Mouse (Mus musculus) NIH3T3 (cell line): Measurements from ENCODE around the gene Cnn1.
"Not testable (repeated sequence)": the region's sequence is repeated elsewhere in the genome, so short reads cannot be mapped to it uniquely, and the experiment has no call there.

Experiments
- DNase-seq: peaks from one replicate; pipeline ENCODE4 v3.0.0-alpha.2; 2012; ENCODE audit warnings: low read depth

The Cnn1 gene

DNA sequence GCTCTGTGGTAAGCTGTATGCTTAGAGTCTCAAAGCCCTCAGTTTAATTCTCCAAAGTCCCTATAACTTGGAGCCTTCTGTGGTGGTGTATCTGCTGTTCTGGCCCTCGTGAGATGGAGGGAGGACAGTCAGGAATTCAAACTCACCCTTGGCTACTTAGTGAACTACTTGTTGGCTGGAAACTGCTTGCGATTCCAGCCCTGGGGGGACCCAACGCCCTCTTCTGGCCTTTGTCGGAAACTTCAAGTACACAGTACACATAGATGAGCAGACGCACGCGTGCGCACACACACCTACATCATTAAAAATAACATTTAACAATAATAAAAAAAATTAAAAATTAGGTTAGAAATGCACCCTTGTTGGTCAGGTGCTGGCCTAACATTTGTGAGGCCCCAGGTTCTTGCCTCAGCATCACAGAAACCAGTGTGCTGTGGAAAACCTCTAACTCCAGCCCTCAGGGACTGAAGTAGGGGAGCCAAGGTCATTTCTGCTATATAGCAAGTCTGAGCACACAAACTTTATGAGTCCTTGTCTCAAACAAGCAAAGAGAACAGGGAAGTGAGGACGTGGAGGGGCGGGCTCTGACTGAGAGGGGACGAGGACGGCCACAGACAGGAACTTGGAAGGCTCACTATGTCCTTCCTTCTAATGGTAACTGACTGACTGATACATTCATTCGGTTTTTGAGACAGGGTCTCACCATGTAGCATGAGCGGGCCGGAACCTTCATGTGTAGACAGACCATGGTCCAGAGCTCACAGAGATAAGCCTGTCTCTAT lies 26.4 kb downstream of the Cnn1 start:
- DNase-seq = no peak

GRCm38 (mm10) chr9:22131226-22131981 lies 32.4 kb downstream of the Cnn1 start:
- DNase-seq = peak; percentile 14

- no peak for DNase-seq
Measured at GRCm38 (mm10) chr9:22132220-22132619, 33.2 kb downstream of the Cnn1 start.

DNA sequence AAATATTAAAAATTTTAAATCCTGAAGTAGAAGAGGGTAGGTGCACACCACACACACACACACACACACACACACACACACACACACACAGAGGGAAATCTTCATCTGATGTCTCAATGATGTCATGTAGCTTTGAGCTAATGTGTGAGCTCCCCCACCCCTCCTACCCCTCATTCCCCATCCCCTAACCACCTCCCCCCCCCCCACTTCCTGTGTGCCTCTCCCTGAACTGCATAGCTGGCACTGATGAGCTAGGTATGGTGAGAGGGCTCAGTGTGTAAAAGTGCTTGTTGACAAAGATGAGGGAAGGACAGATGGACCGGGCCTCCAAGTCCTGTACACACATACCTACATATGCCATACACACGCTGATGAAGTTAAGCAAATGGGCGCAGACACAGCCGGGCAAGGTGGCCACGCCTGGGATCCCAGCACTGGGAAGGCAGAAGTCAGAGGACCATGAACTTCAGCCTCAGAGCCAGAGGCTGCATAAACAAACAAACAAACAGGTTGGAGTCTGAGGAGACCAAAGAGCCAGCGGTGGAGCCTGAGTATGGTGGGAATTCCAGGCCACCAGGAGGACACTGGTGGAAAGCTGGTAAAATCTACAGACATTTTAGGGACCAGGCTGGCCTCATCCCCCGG lies 35.4 kb downstream of the Cnn1 start:
- DNase-seq = no peak

DNA sequence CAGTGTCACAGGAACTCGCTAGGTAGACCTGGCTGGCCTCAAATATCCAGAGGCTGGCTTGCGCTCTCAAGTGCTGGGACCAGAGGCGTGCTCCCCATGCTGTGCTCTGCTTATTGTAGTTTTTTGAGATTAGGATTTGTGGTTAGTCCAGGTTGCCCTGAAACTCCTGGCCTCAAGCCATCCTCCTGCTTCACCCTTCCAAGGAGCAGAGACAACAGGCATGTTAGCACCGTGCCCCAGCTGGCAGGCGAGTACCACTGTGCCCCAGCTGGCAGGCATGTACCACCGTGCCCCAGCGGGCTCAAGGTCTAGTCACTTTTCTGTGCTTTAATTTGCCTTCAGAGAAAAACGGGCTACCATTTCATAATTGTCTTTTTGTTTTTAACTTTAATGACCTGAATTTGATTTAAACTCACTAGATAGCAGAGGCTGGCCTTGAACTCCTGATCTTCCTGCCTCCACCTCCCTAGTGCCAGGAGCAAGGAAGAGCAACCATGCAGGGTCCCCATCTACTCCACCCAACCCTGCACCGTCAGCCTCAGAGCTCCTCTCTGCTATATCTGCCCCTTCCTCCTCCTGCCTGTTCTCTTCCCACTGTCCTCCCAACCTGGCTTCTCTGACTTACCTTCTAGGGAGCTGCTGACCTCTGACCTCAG lies 36.1 kb downstream of the Cnn1 start:
- no peak for DNase-seq

DNA sequence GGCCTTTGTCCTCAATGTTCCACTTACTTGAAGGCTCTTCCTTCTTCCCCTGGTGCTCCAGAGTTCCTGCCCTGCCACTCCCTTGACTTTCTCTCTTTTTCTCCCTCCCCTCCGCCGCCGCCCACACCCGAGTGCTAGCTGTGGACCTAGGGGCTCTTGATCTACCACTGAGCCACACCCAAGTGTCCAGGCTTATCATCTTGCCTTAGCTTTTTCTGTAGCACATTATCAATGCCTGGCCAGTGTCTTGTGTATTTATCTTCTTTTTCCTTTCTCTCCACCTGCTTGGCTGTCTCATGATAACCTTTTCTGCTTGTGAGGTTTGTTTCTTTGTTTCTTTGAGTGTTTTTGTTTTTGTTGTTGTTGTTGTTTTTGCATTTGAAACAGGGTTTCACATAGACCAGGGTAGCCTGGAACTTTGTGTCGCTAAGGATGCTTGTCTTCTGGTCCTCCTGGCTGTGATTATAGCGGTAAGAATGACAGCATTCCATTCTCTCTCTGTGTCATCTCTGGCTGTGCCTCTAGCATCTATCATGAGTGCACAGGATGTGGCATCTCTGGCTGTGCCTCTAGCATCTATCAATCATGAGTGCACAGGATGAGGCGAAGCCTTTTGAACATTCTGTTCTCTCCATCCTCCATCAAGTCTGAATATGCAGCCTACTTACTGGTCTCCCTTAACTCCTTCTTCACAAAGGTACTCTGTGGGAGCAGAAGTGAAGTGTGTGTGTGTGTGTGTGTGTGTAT lies 36.8 kb downstream of the Cnn1 start, which contains the start of gene Acp5:
Gene Acp5, minus strand, starts transcription at position 68 of the 747 bp plus-strand sequence.
- no peak for DNase-seq

- DNase-seq = peak; percentile 44
Measured at GRCm38 (mm10) chr9:22136765-22137547, 37.9 kb downstream of the Cnn1 start.

DNA sequence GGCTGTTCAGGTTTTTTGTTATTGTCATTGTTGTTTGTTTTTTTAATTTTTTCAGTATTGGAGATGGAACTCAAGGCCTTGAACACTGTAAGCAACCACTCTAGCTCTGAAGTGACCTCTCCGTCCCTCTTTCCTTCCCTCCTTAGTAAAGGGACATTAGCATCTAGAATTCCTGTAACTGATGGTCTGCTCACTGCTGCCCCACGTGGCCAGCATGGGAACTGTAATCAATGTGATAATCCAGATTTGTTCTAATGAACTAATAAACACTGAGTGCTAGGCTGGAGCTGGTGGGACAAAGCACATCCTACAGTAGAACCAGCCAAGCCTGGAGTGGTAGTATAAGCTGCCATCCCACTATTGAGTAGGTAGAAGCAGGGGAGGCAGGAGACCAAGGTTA lies 39.5 kb downstream of the Cnn1 start:
- DNase-seq = peak; percentile 55

DNA sequence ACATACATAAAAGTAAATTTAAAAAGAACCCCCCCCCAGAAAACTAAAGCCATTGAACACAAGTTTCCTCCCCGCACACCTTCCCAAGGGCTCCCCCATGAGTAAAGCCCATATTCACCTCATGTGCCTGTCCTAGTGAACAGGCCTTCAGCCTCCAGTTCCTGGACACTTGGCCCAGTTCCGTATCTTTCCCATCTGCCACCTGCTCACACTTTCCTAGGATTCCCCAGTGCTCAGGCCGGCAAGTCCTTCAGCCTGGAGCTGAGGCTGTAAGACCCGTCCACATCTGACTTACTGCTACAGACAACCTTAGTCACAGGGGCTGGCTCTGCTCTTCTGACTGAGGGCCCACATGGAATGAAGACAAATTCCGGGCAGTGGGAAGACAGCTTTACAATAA lies 40.7 kb downstream of the Cnn1 start:
- no peak for DNase-seq

DNA sequence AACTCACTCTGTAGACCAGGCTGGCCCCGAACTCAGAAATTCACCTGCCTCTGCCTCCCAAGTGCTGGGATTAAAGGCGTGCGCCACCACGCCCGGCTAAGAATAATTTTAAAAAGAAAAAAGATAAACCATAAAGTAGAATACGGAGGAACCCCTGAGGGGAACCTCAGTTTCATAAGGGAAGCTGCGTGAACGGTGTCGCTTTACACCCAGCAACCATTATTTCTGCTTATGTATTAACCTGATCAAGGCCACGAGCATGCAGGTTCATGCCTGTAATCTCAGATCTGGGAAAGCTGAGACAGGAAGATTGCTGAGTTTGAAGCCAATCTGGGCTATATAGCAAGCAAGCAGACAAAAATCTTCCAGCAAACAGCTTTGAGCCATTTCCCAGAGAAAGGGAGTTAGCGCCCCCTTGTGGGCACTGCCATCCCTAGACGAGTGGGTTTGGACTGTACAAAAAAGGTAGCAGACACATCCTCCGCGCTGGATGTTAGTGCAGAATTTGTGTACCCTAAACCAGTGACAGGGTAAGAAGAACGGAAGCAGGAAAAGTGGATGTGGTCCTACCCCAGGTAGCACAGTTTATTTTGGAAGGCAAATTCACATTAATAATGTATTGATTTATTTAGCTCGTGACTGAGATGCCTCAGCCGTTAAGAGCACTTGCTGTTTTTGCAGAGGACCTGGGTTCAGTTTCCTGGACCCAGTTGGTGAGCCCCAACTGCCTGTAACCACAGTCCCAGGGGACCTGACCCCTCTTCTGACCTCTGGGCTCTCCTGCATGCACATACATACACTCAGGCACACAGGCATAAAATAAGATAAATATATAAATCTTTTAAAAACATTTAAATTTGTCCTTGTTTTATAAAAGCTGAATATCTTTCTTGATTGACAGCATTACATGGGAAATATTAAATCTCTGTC lies 44.4 kb downstream of the Cnn1 start:
- DNase-seq = peak; percentile 91

- no peak for DNase-seq
Measured at GRCm38 (mm10) chr9:22144304-22144965, 45.4 kb downstream of the Cnn1 start.

- no peak for DNase-seq
Measured at GRCm38 (mm10) chr9:22149426-22150248, 50.6 kb downstream of the Cnn1 start.

GRCm38 (mm10) chr9:22150249-22150693 lies 51.3 kb downstream of the Cnn1 start:
- not testable (repeated sequence) for DNase-seq

DNA sequence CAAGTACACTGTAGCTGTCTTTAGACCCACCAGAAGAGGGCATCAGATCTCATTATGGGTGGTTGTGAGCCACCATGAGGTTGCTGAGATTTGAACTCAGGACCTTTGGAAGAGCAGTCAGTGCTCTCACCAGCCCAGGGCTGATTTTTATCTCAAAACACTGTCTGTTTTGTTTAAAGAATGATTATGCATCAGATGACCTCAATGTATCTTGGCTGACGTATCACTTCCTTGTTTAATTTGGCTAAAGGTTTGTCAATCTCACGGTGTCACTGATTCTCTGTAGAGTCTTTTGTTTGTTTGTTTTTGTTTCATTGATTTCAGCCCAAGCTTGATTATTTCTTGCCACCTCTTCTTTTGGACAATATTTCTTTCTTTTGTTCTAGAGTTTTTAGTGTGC lies 51.9 kb downstream of the Cnn1 start:
- DNase-seq = no peak

- DNase-seq = peak; percentile 2
Measured at GRCm38 (mm10) chr9:22153810-22154209, 54.8 kb downstream of the Cnn1 start.

DNA sequence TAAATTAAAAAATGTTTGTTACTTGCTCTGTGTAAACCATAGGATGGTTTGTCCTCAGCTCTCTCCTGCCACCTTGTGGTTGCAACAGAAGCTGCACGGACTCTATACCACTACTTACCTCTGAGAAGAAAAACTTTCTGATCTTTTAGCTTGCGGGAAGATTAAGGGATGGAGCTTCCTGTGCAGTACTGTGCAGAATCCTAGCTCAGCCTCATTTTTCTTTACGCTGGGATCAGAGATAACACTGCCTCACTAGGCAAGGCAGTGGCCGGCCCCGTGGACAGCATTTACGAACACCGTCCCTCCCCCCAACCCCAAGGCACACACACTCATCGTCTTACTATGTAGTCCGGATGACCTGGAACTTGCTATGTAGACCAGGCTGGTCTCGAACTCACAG lies 56.6 kb downstream of the Cnn1 start:
- DNase-seq = peak; percentile 88

- peak; percentile 99 for DNase-seq
Measured at GRCm38 (mm10) chr9:22156497-22157245, 57.7 kb downstream of the Cnn1 start, which contains the start of gene Pigyl. Gene Pigyl (plus strand): TSS chr9:22156846.
